Mouse (Mus musculus) megakaryocyte, adult 5-6 weeks (primary cell): ENCODE data around the gene Supt4a. TPM values are rescaled to one million over a fixed set of nuclear protein-coding genes. Genes with fewer than 3 reads are reported as not detected.

Source experiments
- ATAC-seq: 2 replicates; pipeline ENCODE4 v1.8.0; 2016; ENCODE audit warnings: mild to moderate bottlenecking, inconsistent platforms; ENCODE audit not compliant: poor library complexity, severe bottlenecking
- total RNA-seq, 2 experiments: library from RNA; stranded (forward) in 1 of 2; stranded (reverse) in 1 of 2; fragments of 153-499, 151-499 nt in 1 of 2; fragments of 221-1000, 200-1000 nt in 1 of 2; gene quantifications; 2 replicates each; pipeline versions ENCODE4 v1.2.3 to v1.2.4; 2015 to 2017

Supt4a gene
- total RNA-seq (2015): 200 and 205 TPM in 2 replicates
- total RNA-seq (2017): 58.9 and 59.0 TPM in 2 replicates

GRCm38 (mm10) chr11:87737175-87737740, at the start of gene Supt4a:
TSS of gene Supt4a (plus strand) at chr11:87737552.
- ATAC-seq: peak; percentile 88

GRCm38 (mm10) chr11:87688478-87689203, 48.7 kb upstream of the Supt4a start:
- ATAC-seq: no peak

- no peak for ATAC-seq
Measured at GRCm38 (mm10) chr11:87689402-87689808, 47.9 kb upstream of the Supt4a start.

GRCm38 (mm10) chr11:87690054-87690740, 47.2 kb upstream of the Supt4a start:
- ATAC-seq: peak; percentile 19; the same call in 1 of the 2 replicates

GRCm38 (mm10) chr11:87697131-87697682, 40.1 kb upstream of the Supt4a start:
- no peak for ATAC-seq

- ATAC-seq: no peak
Measured at GRCm38 (mm10) chr11:87698126-87698525, 39.2 kb upstream of the Supt4a start.

- peak; percentile 15; the same call in 1 of the 2 replicates for ATAC-seq
Measured at GRCm38 (mm10) chr11:87701108-87701507, 36.2 kb upstream of the Supt4a start.

- ATAC-seq: no peak
Measured at GRCm38 (mm10) chr11:87701877-87702620, 35.3 kb upstream of the Supt4a start.

GRCm38 (mm10) chr11:87703654-87704053, 33.7 kb upstream of the Supt4a start:
- ATAC-seq: no peak

GRCm38 (mm10) chr11:87704289-87704688, 33.1 kb upstream of the Supt4a start:
- ATAC-seq: no peak

GRCm38 (mm10) chr11:87707570-87707969, 29.8 kb upstream of the Supt4a start:
- no peak for ATAC-seq

GRCm38 (mm10) chr11:87708979-87709378, 28.4 kb upstream of the Supt4a start:
- ATAC-seq: no peak

- peak; percentile 72 for ATAC-seq
Measured at GRCm38 (mm10) chr11:87709513-87710261, 27.7 kb upstream of the Supt4a start.

- ATAC-seq: no peak
Measured at GRCm38 (mm10) chr11:87710262-87710615, 27.1 kb upstream of the Supt4a start.

GRCm38 (mm10) chr11:87712188-87712587, 25.2 kb upstream of the Supt4a start:
- no peak for ATAC-seq

GRCm38 (mm10) chr11:87715999-87716398, 21.4 kb upstream of the Supt4a start:
- no peak for ATAC-seq

- peak; percentile 94 for ATAC-seq
Measured at GRCm38 (mm10) chr11:87719526-87719925, 17.8 kb upstream of the Supt4a start.

GRCm38 (mm10) chr11:87720324-87720723, 17.0 kb upstream of the Supt4a start:
- ATAC-seq: no peak

- ATAC-seq: no peak
Measured at GRCm38 (mm10) chr11:87720839-87721238, 16.5 kb upstream of the Supt4a start.

- ATAC-seq: no peak
Measured at GRCm38 (mm10) chr11:87722168-87722567, 15.2 kb upstream of the Supt4a start.
